Mouse (Mus musculus): Measurements from ENCODE around the gene Ptpn7. TPM values are rescaled to one million over a fixed set of nuclear protein-coding genes. Genes with fewer than 3 reads are reported as not detected.

Gene Ptpn7
- polyA plus RNA-seq, 1 experiment from 2014 or later = 9.6 TPM

- 0 out of 2 replicates have a peak, but pooled peaks cover 4% of the 10 kb centered on the region for H3K27me3 ChIP-seq (ENCODE audit: control insufficient read depth, insufficient read depth, low read depth, low read length)
- peak overlapping the region; percentile 42 for H3K4me2 ChIP-seq (ENCODE audit: low read depth, low read length)
- peak; percentile 37 for ATAC-seq (ENCODE audit: low read depth)
- H3K9me3 ChIP-seq (replicated peaks; ENCODE audit: control insufficient read depth, low read length) = no peaks in the 10 kb centered on the region
- peak overlapping the region; percentile 16; the same call in 1 of the 2 replicates for H3K4me3 ChIP-seq (ENCODE audit: low read depth, low read length)
- H3K36me3 ChIP-seq (ENCODE audit: control insufficient read depth, insufficient read depth) = no peaks in the 10 kb centered on the region
- 6% methylated on average over 6 of the region's 6 CpGs for WGBS (ENCODE audit: insufficient replicate concordance)
- peaks cover 34% of the 10 kb centered on the region for H3K4me1 ChIP-seq (ENCODE audit: control insufficient read depth, low read depth, low read length)
- 0 out of 2 replicates have a peak overlapping the region, but pooled peaks have one; percentile 21 for H3K9ac ChIP-seq (ENCODE audit: low read depth, low read length)
- H3K27ac ChIP-seq (ENCODE audit: low read length) = peak overlapping the region; percentile 79
Measured at GRCm38 (mm10) chr1:135131034-135131433, 1.5 kb upstream of the Ptpn7 start.

DNA sequence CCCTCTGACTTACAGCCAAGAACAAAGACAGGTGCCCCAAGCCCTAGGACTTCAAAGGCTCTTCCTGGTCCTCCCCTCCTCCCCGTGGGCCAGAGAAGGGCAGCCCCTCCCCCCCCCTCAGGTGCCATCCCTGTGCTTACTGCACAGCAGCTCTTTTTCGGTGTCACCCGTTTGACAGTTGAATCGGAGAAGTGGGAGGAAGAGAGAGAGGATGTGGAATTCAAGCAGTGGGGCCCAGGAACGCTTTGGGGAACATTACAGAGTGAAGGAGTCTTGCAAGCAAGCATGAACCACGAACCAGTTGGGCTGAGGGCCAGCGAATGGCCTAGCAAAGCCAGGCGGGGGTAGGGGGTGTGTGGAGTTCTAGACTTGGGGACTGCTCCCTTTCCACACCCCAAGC lies 940 bp upstream of the Ptpn7 start:
- WGBS (ENCODE audit: insufficient replicate concordance) = 16% methylated on average over 8 of the region's 8 CpGs
- Histone ChIP-seq H3K4me2 (ENCODE audit: low read depth, low read length) (peak overlapping the region; percentile 42), H3K36me3 (ENCODE audit: control insufficient read depth, insufficient read depth) (no peaks in the 10 kb centered on the region), H3K4me3 (ENCODE audit: low read depth, low read length) (no peak overlapping the region; the same call in 1 of the 2 replicates), H3K27me3 (ENCODE audit: control insufficient read depth, insufficient read depth, low read depth, low read length) (0 out of 2 replicates have a peak, but pooled peaks cover 4% of the 10 kb centered on the region), H3K9ac (ENCODE audit: low read depth, low read length) (peak overlapping the region; percentile 40; the same call in 1 of the 2 replicates), H3K9me3 (replicated peaks; ENCODE audit: control insufficient read depth, low read length) (no peaks in the 10 kb centered on the region), H3K27ac (ENCODE audit: low read length) (peak overlapping the region; percentile 79), H3K4me1 (ENCODE audit: control insufficient read depth, low read depth, low read length) (peaks cover 34% of the 10 kb centered on the region)
- ATAC-seq (ENCODE audit: low read depth) = no peak

- Histone ChIP-seq H3K4me2 (ENCODE audit: low read depth, low read length) (peak overlapping the region; percentile 42), H3K27ac (ENCODE audit: low read length) (peak overlapping the region; percentile 79), H3K9ac (ENCODE audit: low read depth, low read length) (peak overlapping the region; percentile 29), H3K27me3 (ENCODE audit: control insufficient read depth, insufficient read depth, low read depth, low read length) (0 out of 2 replicates have a peak, but pooled peaks cover 4% of the 10 kb centered on the region), H3K9me3 (replicated peaks; ENCODE audit: control insufficient read depth, low read length) (no peaks in the 10 kb centered on the region), H3K36me3 (ENCODE audit: control insufficient read depth, insufficient read depth) (no peaks in the 10 kb centered on the region; the same call in 1 of the 2 replicates), H3K4me3 (ENCODE audit: low read depth, low read length) (peak overlapping the region; percentile 42), H3K4me1 (ENCODE audit: control insufficient read depth, low read depth, low read length) (peaks cover 34% of the 10 kb centered on the region)
- peak; percentile 35 for ATAC-seq (ENCODE audit: low read depth)
- 11% methylated on average over 9 of the region's 9 CpGs for WGBS (ENCODE audit: insufficient replicate concordance)
Measured at GRCm38 (mm10) chr1:135132893-135133369, 431 bp downstream of the Ptpn7 start.

GRCm38 (mm10) chr1:135133678-135134435 lies 1.4 kb downstream of the Ptpn7 start:
- Histone ChIP-seq H3K4me3 (ENCODE audit: low read depth, low read length) (peak overlapping the region; percentile 42), H3K9me3 (replicated peaks; ENCODE audit: control insufficient read depth, low read length) (no peaks in the 10 kb centered on the region), H3K9ac (ENCODE audit: low read depth, low read length) (peak overlapping the region; percentile 29), H3K36me3 (ENCODE audit: control insufficient read depth, insufficient read depth) (no peaks in the 10 kb centered on the region; the same call in 1 of the 2 replicates), H3K27me3 (ENCODE audit: control insufficient read depth, insufficient read depth, low read depth, low read length) (0 out of 2 replicates have a peak, but pooled peaks cover 4% of the 10 kb centered on the region), H3K4me2 (ENCODE audit: low read depth, low read length) (peak overlapping the region; percentile 42), H3K27ac (ENCODE audit: low read length) (peak overlapping the region; percentile 61), H3K4me1 (ENCODE audit: control insufficient read depth, low read depth, low read length) (peaks cover 34% of the 10 kb centered on the region)
- ATAC-seq (ENCODE audit: low read depth) = no peak
- WGBS (ENCODE audit: insufficient replicate concordance) = 30% methylated on average over 10 of the region's 10 CpGs

- H3K4me1 ChIP-seq (ENCODE audit: control insufficient read depth, low read depth, low read length) = peaks cover 34% of the 10 kb centered on the region
- 55% methylated on average over 8 of the region's 8 CpGs for WGBS (ENCODE audit: insufficient replicate concordance)
- H3K27ac ChIP-seq (ENCODE audit: low read length) = no peak overlapping the region
- no peak overlapping the region for H3K4me3 ChIP-seq (ENCODE audit: low read depth, low read length)
- no peaks in the 10 kb centered on the region for H3K9me3 ChIP-seq (replicated peaks; ENCODE audit: control insufficient read depth, low read length)
- H3K4me2 ChIP-seq (ENCODE audit: low read depth, low read length) = no peak overlapping the region
- no peaks in the 10 kb centered on the region for H3K27me3 ChIP-seq (ENCODE audit: control insufficient read depth, insufficient read depth, low read depth, low read length)
- no peak for ATAC-seq (ENCODE audit: low read depth)
- H3K9ac ChIP-seq (ENCODE audit: low read depth, low read length) = no peak overlapping the region
- no peaks in the 10 kb centered on the region; the same call in 1 of the 2 replicates for H3K36me3 ChIP-seq (ENCODE audit: control insufficient read depth, insufficient read depth)
Measured at GRCm38 (mm10) chr1:135135111-135135787, 2.7 kb downstream of the Ptpn7 start.

DNA sequence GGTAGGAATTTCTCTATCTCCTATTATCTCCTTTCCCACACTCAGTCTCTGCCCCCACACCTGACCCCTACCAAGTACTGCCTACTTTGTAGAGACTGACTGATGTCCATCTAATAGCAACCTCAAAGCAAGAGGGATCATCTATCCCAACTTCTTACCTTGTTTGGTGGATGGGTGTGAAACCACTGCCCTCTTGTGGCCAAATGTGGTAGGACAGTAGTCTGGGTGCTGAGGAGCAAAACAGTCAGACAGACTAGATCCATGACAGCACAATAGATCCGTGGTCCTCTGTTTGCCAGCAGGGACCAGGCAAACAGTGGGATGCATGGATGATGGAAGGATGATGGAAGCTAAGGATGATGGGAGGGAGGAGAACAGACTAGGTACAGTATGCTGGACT lies 4.0 kb downstream of the Ptpn7 start:
- H3K9me3 ChIP-seq (replicated peaks; ENCODE audit: control insufficient read depth, low read length) = no peaks in the 10 kb centered on the region
- 12% methylated on average over 1 of the region's 1 CpGs for WGBS (ENCODE audit: insufficient replicate concordance)

DNA sequence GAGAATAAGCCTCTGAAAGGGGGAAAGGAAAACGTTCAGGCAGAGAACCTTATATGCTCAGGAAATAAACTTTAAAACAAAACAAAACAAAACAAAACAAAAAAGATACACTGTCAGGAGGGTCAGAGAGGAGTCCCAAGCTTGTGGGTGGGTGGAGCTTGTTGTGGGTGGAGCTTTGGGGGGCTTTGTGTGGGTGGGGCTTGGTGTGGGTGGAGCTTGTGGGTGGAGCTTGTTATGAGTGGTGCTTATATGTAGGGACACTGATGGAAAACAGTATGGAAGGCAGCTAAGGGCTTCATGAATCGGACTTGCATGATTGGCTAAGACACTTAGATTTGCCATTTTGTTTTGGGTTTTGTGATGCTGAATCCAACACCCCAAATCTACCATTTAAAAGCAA lies 7.4 kb downstream of the Ptpn7 start:
- WGBS (ENCODE audit: insufficient replicate concordance) = 76% methylated on average over 2 of the region's 2 CpGs
- H3K9ac ChIP-seq (ENCODE audit: low read depth, low read length) = no peak overlapping the region
- no peak for ATAC-seq (ENCODE audit: low read depth)
- no peaks in the 10 kb centered on the region; the same call in 1 of the 2 replicates for H3K36me3 ChIP-seq (ENCODE audit: control insufficient read depth, insufficient read depth)
- no peak overlapping the region for H3K4me3 ChIP-seq (ENCODE audit: low read depth, low read length)
- no peaks in the 10 kb centered on the region for H3K4me1 ChIP-seq (ENCODE audit: control insufficient read depth, low read depth, low read length)
- no peaks in the 10 kb centered on the region for H3K27me3 ChIP-seq (ENCODE audit: control insufficient read depth, insufficient read depth, low read depth, low read length)
- no peak overlapping the region for H3K27ac ChIP-seq (ENCODE audit: low read length)
- H3K9me3 ChIP-seq (replicated peaks; ENCODE audit: control insufficient read depth, low read length) = no peaks in the 10 kb centered on the region
- no peak overlapping the region for H3K4me2 ChIP-seq (ENCODE audit: low read depth, low read length)

More for the DNA sequence above, 4.0 kb downstream of the Ptpn7 start:
- no peaks in the 10 kb centered on the region; the same call in 1 of the 2 replicates for H3K36me3 ChIP-seq (ENCODE audit: control insufficient read depth, insufficient read depth)
- H3K27ac ChIP-seq (ENCODE audit: low read length) = no peak overlapping the region
- ATAC-seq (ENCODE audit: low read depth) = no peak
- H3K27me3 ChIP-seq (ENCODE audit: control insufficient read depth, insufficient read depth, low read depth, low read length) = no peaks in the 10 kb centered on the region
- H3K9ac ChIP-seq (ENCODE audit: low read depth, low read length) = no peak overlapping the region
- H3K4me1 ChIP-seq (ENCODE audit: control insufficient read depth, low read depth, low read length) = peaks cover 26% of the 10 kb centered on the region
- no peak overlapping the region for H3K4me3 ChIP-seq (ENCODE audit: low read depth, low read length)
- no peak overlapping the region for H3K4me2 ChIP-seq (ENCODE audit: low read depth, low read length)

- 66% methylated on average over 2 of the region's 2 CpGs for WGBS (ENCODE audit: insufficient replicate concordance)
- Histone ChIP-seq H3K4me1 (ENCODE audit: control insufficient read depth, low read depth, low read length) (peaks cover 10% of the 10 kb centered on the region), H3K27ac (ENCODE audit: low read length) (no peak overlapping the region), H3K27me3 (ENCODE audit: control insufficient read depth, insufficient read depth, low read depth, low read length) (no peaks in the 10 kb centered on the region), H3K4me2 (ENCODE audit: low read depth, low read length) (no peak overlapping the region), H3K4me3 (ENCODE audit: low read depth, low read length) (no peak overlapping the region), H3K36me3 (ENCODE audit: control insufficient read depth, insufficient read depth) (no peaks in the 10 kb centered on the region; the same call in 1 of the 2 replicates), H3K9me3 (replicated peaks; ENCODE audit: control insufficient read depth, low read length) (no peaks in the 10 kb centered on the region), H3K9ac (ENCODE audit: low read depth, low read length) (no peak overlapping the region)
- no peak for ATAC-seq (ENCODE audit: low read depth)
Measured at GRCm38 (mm10) chr1:135142452-135142851, 10.0 kb downstream of the Ptpn7 start.

Data from liver, embryonic 16.5 days (tissue).